Mouse (Mus musculus) kidney, postnatal 0 days (tissue): ENCODE results near the gene Gsdma3. TPM values are rescaled to one million over a fixed set of nuclear protein-coding genes. Genes with fewer than 3 reads are reported as not detected.

Source experiments
- ATAC-seq: fragments of 200-750 bp; cut with Nextera tagmentation; replicated peaks from 2 replicates; pipeline ENCODE4 v1.8.0; 2017; ENCODE audit warnings: low read depth, moderate number of reproducible peaks, moderate TSS enrichment, moderate library complexity; ENCODE audit not compliant: low FRiP score
- DNase-seq: peaks from one replicate; pipeline ENCODE4 v3.0.0-alpha.2; 2016; ENCODE audit warnings: low spot score
- H3K27ac ChIP-seq: fragments of 300-500 bp; sonication (generic); 2 replicates; pipeline ENCODE4 v1.5.1; 2014; ENCODE audit warnings: mild to moderate bottlenecking
- H3K27me3 ChIP-seq: fragments of 300-500 bp; sonication (generic); 2 replicates; pipeline ENCODE4 v1.6.1; 2014; ENCODE audit warnings: low read length, mixed read lengths; ENCODE audit not compliant: insufficient read depth
- H3K36me3 ChIP-seq: fragments of 300-500 bp; sonication (generic); 2 replicates; pipeline ENCODE4 v1.6.1; 2014; ENCODE audit warnings: low read length, mixed read lengths; ENCODE audit not compliant: insufficient read depth
- H3K4me1 ChIP-seq: fragments of 300-500 bp; sonication (generic); replicated peaks from 2 replicates; pipeline ENCODE4 v1.6.1; 2014; ENCODE audit warnings: antibody characterized with exemption, low read length, mixed read lengths; ENCODE audit not compliant: insufficient read depth
- H3K4me2 ChIP-seq: fragments of 300-500 bp; sonication (generic); 2 replicates; pipeline ENCODE4 v1.6.1; 2014; ENCODE audit warnings: mild to moderate bottlenecking, low read length, moderate library complexity, mixed read lengths
- H3K4me3 ChIP-seq: fragments of 300-500 bp; sonication (generic); replicated peaks from 2 replicates; pipeline ENCODE4 v1.5.1; 2014; ENCODE audit warnings: low read depth, low read length
- H3K9ac ChIP-seq: fragments of 300-500 bp; sonication (generic); 2 replicates; pipeline ENCODE4 v1.6.1; 2014; ENCODE audit warnings: low read depth, low read length
- H3K9me3 ChIP-seq: fragments of 300-500 bp; sonication (generic); replicated peaks from 2 replicates; pipeline ENCODE4 v1.6.1; 2016; ENCODE audit warnings: low read length, inconsistent platforms, mixed read lengths
- CTCF ChIP-seq: IDR thresholded peaks from 2 replicates; pipeline ENCODE4 v1.5.1; 2016; ENCODE audit warnings: antibody characterized with exemption, low read depth, mild to moderate bottlenecking, moderate library complexity
- WGBS: fragments of 180-500 bp; shearing (Covaris S2); extraction: QIAGEN DNeasy Blood & Tissue Kit; methylation state at CpG from one replicate; pipeline ENCODE4 v1.1.7; 2014; 5-methylcytosine and 5-hydroxymethylcytosine counted together
- polyA plus RNA-seq: library from polyadenylated mRNA; unstranded; fragments of >200 nt; fragmentation: Nextera tagmentation; extraction: Ambion mirVana; gene quantifications from 2 replicates; pipeline ENCODE4 v1.2.1, GENCODE M21; 2015

Gsdma3 gene
- polyA plus RNA-seq, 1 experiment from 2014 or later = not detected

- Histone ChIP-seq H3K27ac (peak within 1 kb of the TSS; percentile 93), H3K9me3 (no peaks in the 10 kb centered on the region), H3K9ac (peak within 1 kb of the TSS; percentile 99), H3K36me3 (peaks cover 19% of the 10 kb centered on the region; the same call in 1 of the 2 replicates), H3K4me1 (0 out of 2 replicates have a peak, but pooled peaks cover 3% of the 10 kb centered on the region), H3K4me2 (peak within 1 kb of the TSS; percentile 62), H3K4me3 (peak within 1 kb of the TSS; percentile 99), H3K27me3 (no peaks in the 10 kb centered on the region)
- WGBS = 4% methylated on average over 45 of the region's 45 CpGs
- DNase-seq (peak; percentile 100), ATAC-seq (peak; percentile 92)
- TF ChIP-seq CTCF = peak; percentile 70
These were observed 55.9 kb downstream of the Gsdma3 start, which contains the start of gene Psmd3 for GRCm38 (mm10) chr11:98681786-98682745. Psmd3 (plus strand) TSS chr11:98682554.

GRCm38 (mm10) chr11:98682811-98683210, 56.7 kb downstream of the Gsdma3 start:
- DNase-seq (no peak), ATAC-seq (peak; percentile 1; the same call in 1 of the 2 replicates)
- H3K27ac ChIP-seq = peak overlapping the region; percentile 93
- peaks cover 26% of the 10 kb centered on the region for H3K36me3 ChIP-seq
- no peaks in the 10 kb centered on the region for H3K27me3 ChIP-seq
- no peak for TF ChIP-seq CTCF
- 1% methylated on average over 23 of the region's 23 CpGs for WGBS
- 0 out of 2 replicates have a peak, but pooled peaks cover 3% of the 10 kb centered on the region for H3K4me1 ChIP-seq
- peak overlapping the region; percentile 62 for H3K4me2 ChIP-seq
- H3K9me3 ChIP-seq = no peaks in the 10 kb centered on the region
- peak overlapping the region; percentile 99 for H3K9ac ChIP-seq
- H3K4me3 ChIP-seq = peak overlapping the region; percentile 99

GRCm38 (mm10) chr11:98685642-98686041, 59.5 kb downstream of the Gsdma3 start:
- DNase-seq = no peak
- H3K4me2 ChIP-seq = no peak overlapping the region
- H3K36me3 ChIP-seq = peaks cover 42% of the 10 kb centered on the region

GRCm38 (mm10) chr11:98686976-98687375, 60.8 kb downstream of the Gsdma3 start:
- Histone ChIP-seq H3K9ac (no peak overlapping the region), H3K27ac (peak overlapping the region; percentile 38), H3K27me3 (no peaks in the 10 kb centered on the region), H3K9me3 (no peaks in the 10 kb centered on the region), H3K36me3 (peaks cover 55% of the 10 kb centered on the region), H3K4me1 (0 out of 2 replicates have a peak, but pooled peaks cover 3% of the 10 kb centered on the region), H3K4me3 (no peak overlapping the region), H3K4me2 (no peak overlapping the region)
- DNase-seq (peak; percentile 37), ATAC-seq (peak; percentile 64)
- 0 out of 2 replicates have a peak, but pooled peaks have one; percentile 13 for TF ChIP-seq CTCF
- 39% methylated on average over 4 of the region's 4 CpGs for WGBS

More at GRCm38 (mm10) chr11:98685642-98686041, 59.5 kb downstream of the Gsdma3 start:
- ATAC-seq = no peak
- TF ChIP-seq CTCF = no peak
- H3K9me3 ChIP-seq = no peaks in the 10 kb centered on the region
- WGBS = 88% methylated on average over 9 of the region's 9 CpGs
- no peak overlapping the region for H3K9ac ChIP-seq
- 0 out of 2 replicates have a peak, but pooled peaks cover 3% of the 10 kb centered on the region for H3K4me1 ChIP-seq
- peak overlapping the region; percentile 38; the same call in 1 of the 2 replicates for H3K27ac ChIP-seq
- no peak overlapping the region for H3K4me3 ChIP-seq
- H3K27me3 ChIP-seq = no peaks in the 10 kb centered on the region

Other genes starting within 250 kb of the Gsdma3 start
- gene Tcap, start 242.5 kb upstream of the Gsdma3 start, polyA plus RNA-seq = 1.8 and 2.1 TPM in 2 replicates
- 3.5 and 3.7 TPM in 2 replicates for gene Pnmt, start 239.9 kb upstream of the Gsdma3 start, polyA plus RNA-seq
- gene Pgap3, start 225.9 kb upstream of the Gsdma3 start, polyA plus RNA-seq = 16.1 and 17.4 TPM in 2 replicates
- 36.1 and 41.1 TPM in 2 replicates for gene Erbb2, start 213.9 kb upstream of the Gsdma3 start, polyA plus RNA-seq
- gene Mien1, start 187.4 kb upstream of the Gsdma3 start, polyA plus RNA-seq = 155 and 158 TPM in 2 replicates
- gene Grb7, start 180.0 kb upstream of the Gsdma3 start, polyA plus RNA-seq = 66.9 and 73.2 TPM in 2 replicates
- 0.26 and 0.29 TPM in 2 replicates for gene Ikzf3, start 80.3 kb upstream of the Gsdma3 start, polyA plus RNA-seq
- 0.43 and 0.64 TPM in 2 replicates for gene Zpbp2, start 75.3 kb upstream of the Gsdma3 start, polyA plus RNA-seq
- gene Ormdl3, start 39.0 kb upstream of the Gsdma3 start, polyA plus RNA-seq = 50.1 and 51.3 TPM in 2 replicates
- not detected in 2 replicates for gene Lrrc3c, start 28.1 kb upstream of the Gsdma3 start, polyA plus RNA-seq
- gene Gm12355, start 699 bp upstream of the Gsdma3 start, polyA plus RNA-seq = 0.92 and 1.2 TPM in 2 replicates
- not detected in 2 replicates for gene Gsdma2, start 20.4 kb downstream of the Gsdma3 start, polyA plus RNA-seq
- gene Gsdma, start 38.0 kb downstream of the Gsdma3 start, polyA plus RNA-seq = 0.21 TPM in 1 of 2 replicates, not detected in the other
- gene Psmd3, start 56.2 kb downstream of the Gsdma3 start, polyA plus RNA-seq = 234 and 259 TPM in 2 replicates
- gene Csf3, start 74.9 kb downstream of the Gsdma3 start, polyA plus RNA-seq = 0.13 and 0.19 TPM in 2 replicates
- gene Med24, start 103.1 kb downstream of the Gsdma3 start, polyA plus RNA-seq = 38.3 and 41.2 TPM in 2 replicates
- 26.1 TPM in 2 replicates for gene Thra, start 114.3 kb downstream of the Gsdma3 start, polyA plus RNA-seq
- gene Nr1d1, start 149.0 kb downstream of the Gsdma3 start, polyA plus RNA-seq = 3.1 and 3.5 TPM in 2 replicates
- gene Msl1, start 169.2 kb downstream of the Gsdma3 start, polyA plus RNA-seq = 17.8 and 19.3 TPM in 2 replicates
- gene Casc3, start 178.5 kb downstream of the Gsdma3 start, polyA plus RNA-seq = 24.6 and 25.7 TPM in 2 replicates
- 0.77 and 1.0 TPM in 2 replicates for gene Rapgefl1, start 210.4 kb downstream of the Gsdma3 start, polyA plus RNA-seq
- gene Wipf2, start 237.3 kb downstream of the Gsdma3 start, polyA plus RNA-seq = 3.4 and 3.5 TPM in 2 replicates